Mouse (Mus musculus): ENCODE measurements around the gene Klf15.
A peak's percentile ranks its signal among the peaks of the same experiment; 100 is the strongest.

DNA sequence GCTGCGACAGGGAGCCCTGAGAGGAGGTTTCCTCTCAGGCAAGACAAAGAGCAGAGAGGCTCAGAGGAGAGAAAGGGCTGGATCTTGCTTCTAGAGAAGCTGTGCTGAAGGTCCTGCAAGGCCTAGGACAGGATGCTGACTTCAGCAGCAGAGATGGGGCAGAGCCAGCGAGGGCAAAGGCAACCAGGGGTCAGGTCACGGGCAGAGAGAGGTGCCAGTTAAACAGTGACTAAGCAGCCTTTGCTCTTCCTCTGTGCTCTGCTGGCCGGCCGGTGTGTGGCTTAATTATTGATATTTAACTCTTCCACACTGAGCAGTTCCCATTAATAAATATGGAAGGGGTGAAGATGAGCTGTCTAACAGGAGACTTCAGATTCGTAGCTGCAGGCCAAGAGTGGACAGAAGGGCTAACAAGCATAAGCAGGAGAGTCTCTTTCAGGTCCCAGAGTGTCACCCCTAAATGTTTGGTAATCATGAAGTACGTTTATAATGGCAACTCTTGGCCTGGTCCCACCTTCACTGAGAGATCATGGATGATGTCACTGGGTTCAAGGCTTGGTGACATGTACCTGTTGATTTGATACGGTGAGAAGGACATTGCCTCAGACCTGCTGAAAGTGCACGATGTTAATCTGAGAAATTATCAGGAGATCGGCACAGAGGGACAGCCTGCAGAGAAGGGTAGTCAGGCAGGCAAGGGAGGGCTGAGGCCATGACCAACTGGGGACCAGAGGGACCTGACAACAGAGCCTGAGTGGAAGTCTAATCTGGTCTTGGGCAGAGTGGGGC, 29.8 kb downstream of the Klf15 start:
- TF ChIP-seq CTCF (IDR thresholded peaks at IDR 0.05; ENCODE audit: low read depth) (no peak), EP300 (IDR thresholded peaks at IDR 0.05; ENCODE audit: low read depth) (peak; percentile 66; the same call in 1 of the 2 replicates)

Data from liver, postnatal 0 days (tissue).